Comparison of ENCODE assay signal across 25 mouse cellular contexts in genomic region chr6:40390975-40391374, GRCm38 (mm10). TPM values are rescaled to one million over a fixed set of nuclear protein-coding genes. Genes with fewer than 3 reads are reported as not detected.
DNase-seq lines count a peak whose midpoint lies in the region; ATAC-seq and TF ChIP-seq lines count a peak whose summit lies in the region.
"Had no signal": no experiment of that assay in that cellular context is flagged by ENCODE, and none has a peak within 500 bp of the region (broad histone marks: within the 10 kb centered on the region; RNA-seq: fewer than 3 reads in every experiment).

No protein-coding gene starts in this region.

- peak; percentile 23 to 52 for DNase-seq in cerebellum, adult 2 months
- DNase-seq in cerebellum, adult 9-10 months: no peak
- DNase-seq in heart, postnatal 0 days (ENCODE audit: low spot score): no peak
- DNase-seq in heart, postnatal 36 days: no peak
- peak; percentile 37 for DNase-seq in midbrain, embryonic 14.5 days
- no peak for DNase-seq in yolk sac, embryonic 10.5 days (ENCODE audit: low spot score)
- DNase-seq: adrenal gland, postnatal 25 days; gastrocnemius, postnatal 36 days; heart, postnatal 14 days; kidney, adult 11 months; kidney, postnatal 10 days; liver, postnatal 0 days; right cerebral cortex, postnatal 4 days had no signal

- H3K4me3 ChIP-seq in cerebellum, adult 2 months (replicated peaks; ENCODE audit: insufficient read depth, low read depth, low read length): no peak overlapping the region
- H3K4me3 ChIP-seq in heart, postnatal 0 days (ENCODE audit: low read depth, low read length): no peak overlapping the region
- no peak overlapping the region for H3K4me3 ChIP-seq in midbrain, embryonic 14.5 days (replicated peaks; ENCODE audit: low read depth, low read length)
- no peak overlapping the region for H3K4me3 ChIP-seq in midbrain, embryonic 16.5 days (ENCODE audit: low read depth, low read length)
- H3K4me3 ChIP-seq: embryonic facial prominence, embryonic 12.5 days; erythroblast, embryonic 14.5 days; forebrain, embryonic 13.5 days; hindbrain, embryonic 15.5 days; limb, embryonic 10.5 days; megakaryocyte, embryonic 14.5 days had no signal

- no peak for ATAC-seq in heart, postnatal 0 days (ENCODE audit: insufficient read depth, low read depth)
- ATAC-seq in midbrain, embryonic 14.5 days (ENCODE audit: low FRiP score, low TSS enrichment): no peak
- ATAC-seq in midbrain, embryonic 16.5 days: no peak
- ATAC-seq: forebrain, embryonic 13.5 days; liver, postnatal 0 days had no signal

- no peaks in the 10 kb centered on the region for H3K4me1 ChIP-seq in cerebellum, adult 2 months (ENCODE audit: control insufficient read depth, insufficient read depth, low read length)
- no peaks in the 10 kb centered on the region for H3K4me1 ChIP-seq in heart, postnatal 0 days (ENCODE audit: control insufficient read depth, insufficient read depth)
- H3K4me1 ChIP-seq in midbrain, embryonic 14.5 days (ENCODE audit: control insufficient read depth, insufficient read depth, low read length): no peaks in the 10 kb centered on the region
- H3K4me1 ChIP-seq in midbrain, embryonic 16.5 days (ENCODE audit: control insufficient read depth, insufficient read depth, low read length): peaks cover 2% of the 10 kb centered on the region; the same call in 1 of the 2 replicates
- H3K4me1 ChIP-seq: embryonic facial prominence, embryonic 12.5 days; hindbrain, embryonic 15.5 days; limb, embryonic 10.5 days had no signal

- 81% methylated on average over 1 of the region's 1 CpGs for WGBS in cerebellum, adult 2 months
- 71% methylated on average over 1 of the region's 1 CpGs for WGBS in heart, postnatal 0 days
- 82% methylated on average over 1 of the region's 1 CpGs for WGBS in midbrain, embryonic 14.5 days
- 83% methylated on average over 1 of the region's 1 CpGs for WGBS in midbrain, embryonic 16.5 days

- no peaks in the 10 kb centered on the region for H3K9me3 ChIP-seq in heart, postnatal 0 days (replicated peaks; ENCODE audit: control insufficient read depth, low read length)
- no peaks in the 10 kb centered on the region for H3K9me3 ChIP-seq in midbrain, embryonic 14.5 days (ENCODE audit: control insufficient read depth, low read length)
- H3K9me3 ChIP-seq in midbrain, embryonic 16.5 days (replicated peaks; ENCODE audit: control insufficient read depth, low read length, poor library complexity, severe bottlenecking): no peaks in the 10 kb centered on the region
- H3K9me3 ChIP-seq: embryonic facial prominence, embryonic 12.5 days; forebrain, embryonic 13.5 days; G1E; hindbrain, embryonic 15.5 days; limb, embryonic 10.5 days; megakaryocyte, embryonic 14.5 days had no signal

- intact Hi-C loops in heart, postnatal 36 days (cut with DNase I): no loop called here

- TF ChIP-seq EP300 in heart, postnatal 0 days (IDR thresholded peaks at IDR 0.05; ENCODE audit: low read depth): no peak

- peak; percentile 9; the same call in 1 of the 2 replicates for TF ChIP-seq CTCF in cerebellum, adult 2 months (IDR thresholded peaks at IDR 0.05; ENCODE audit: borderline replicate concordance, insufficient read depth, low read depth, low read length)
- TF ChIP-seq CTCF in heart, postnatal 0 days (IDR thresholded peaks at IDR 0.05; ENCODE audit: low read depth): 0 out of 2 replicates have a peak, but pooled peaks have one; percentile 11

- H3K27ac ChIP-seq in cerebellum, adult 2 months (ENCODE audit: insufficient read depth, low read length): no peak overlapping the region
- H3K27ac ChIP-seq in heart, postnatal 0 days (ENCODE audit: low read depth): no peak overlapping the region
- H3K27ac ChIP-seq in midbrain, embryonic 14.5 days (replicated peaks; ENCODE audit: low read depth, low read length): no peak overlapping the region
- H3K27ac ChIP-seq in midbrain, embryonic 16.5 days (ENCODE audit: low read length): no peak overlapping the region
- H3K27ac ChIP-seq: embryonic facial prominence, embryonic 12.5 days; forebrain, embryonic 13.5 days; hindbrain, embryonic 15.5 days; limb, embryonic 10.5 days had no signal

- H3K27me3 ChIP-seq in cerebellum, adult 2 months (ENCODE audit: control insufficient read depth, insufficient read depth, low read length): no peaks in the 10 kb centered on the region
- H3K27me3 ChIP-seq in heart, postnatal 0 days (ENCODE audit: control insufficient read depth, insufficient read depth, low read length): no peaks in the 10 kb centered on the region
- no peaks in the 10 kb centered on the region for H3K27me3 ChIP-seq in midbrain, embryonic 14.5 days (ENCODE audit: control insufficient read depth, insufficient read depth, low read length)
- no peaks in the 10 kb centered on the region for H3K27me3 ChIP-seq in midbrain, embryonic 16.5 days (ENCODE audit: control insufficient read depth, insufficient read depth, low read depth, low read length)
- H3K27me3 ChIP-seq: embryonic facial prominence, embryonic 12.5 days; forebrain, embryonic 13.5 days; hindbrain, embryonic 15.5 days; megakaryocyte, embryonic 14.5 days had no signal

- TF ChIP-seq POLR2A in cerebellum, adult 2 months (IDR thresholded peaks at IDR 0.05; ENCODE audit: borderline replicate concordance, insufficient read depth, low read length): no peak

- H3K36me3 ChIP-seq in heart, postnatal 0 days (replicated peaks; ENCODE audit: control insufficient read depth, insufficient read depth, low read length): 0 out of 2 replicates have a peak, but pooled peaks cover 21% of the 10 kb centered on the region
- H3K36me3 ChIP-seq in midbrain, embryonic 14.5 days (ENCODE audit: control insufficient read depth, insufficient read depth, low read length): peaks cover 6% of the 10 kb centered on the region; the same call in 1 of the 2 replicates
- peaks cover 6% of the 10 kb centered on the region for H3K36me3 ChIP-seq in midbrain, embryonic 16.5 days (ENCODE audit: control insufficient read depth, insufficient read depth, low read length)

- no peak overlapping the region for H3K4me2 ChIP-seq in heart, postnatal 0 days (ENCODE audit: low read depth, low read length)
- no peak overlapping the region for H3K4me2 ChIP-seq in midbrain, embryonic 14.5 days (ENCODE audit: low read length)
- no peak overlapping the region for H3K4me2 ChIP-seq in midbrain, embryonic 16.5 days (ENCODE audit: low read length)
- H3K4me2 ChIP-seq: embryonic facial prominence, embryonic 12.5 days; forebrain, embryonic 13.5 days; heart, embryonic 11.5 days; hindbrain, embryonic 15.5 days had no signal

- no peak overlapping the region for H3K9ac ChIP-seq in heart, postnatal 0 days (replicated peaks; ENCODE audit: low read depth, low read length)
- H3K9ac ChIP-seq in midbrain, embryonic 14.5 days (replicated peaks; ENCODE audit: low read length): no peak overlapping the region
- no peak overlapping the region for H3K9ac ChIP-seq in midbrain, embryonic 16.5 days (ENCODE audit: low read depth, low read length)
- H3K9ac ChIP-seq: embryonic facial prominence, embryonic 12.5 days; forebrain, embryonic 13.5 days; hindbrain, embryonic 15.5 days; liver, postnatal 0 days had no signal

RNA-seq across cellular contexts. Expression of gene E330009J07Rik, which starts 45.0 kb away (rescaled TPM):
- 64.6 and 67.0 TPM in 2 replicates for polyA plus RNA-seq in cerebellum, adult 2 months (2012; rRNA removed)
- total RNA-seq in heart, postnatal 0 days (2014; rRNA removed; ENCODE audit: low replicate concordance): 2.3 and 13.7 TPM in 2 replicates
- polyA plus RNA-seq in heart, postnatal 0 days (2015; fragmentation: Nextera tagmentation; extraction: Ambion mirVana): 1.1 and 1.6 TPM in 2 replicates
- 1 to 10 TPM; 3.6 to 4.1 TPM for total RNA-seq in heart, postnatal 36 days (2021)
- polyA plus RNA-seq in midbrain, embryonic 14.5 days (2014; fragmentation: Nextera tagmentation; extraction: Ambion mirVana): 13.7 and 14.7 TPM in 2 replicates
- 12.9 and 13.8 TPM in 2 replicates for polyA plus RNA-seq in midbrain, embryonic 16.5 days (2015; fragmentation: Nextera tagmentation; extraction: Ambion mirVana)
- polyA plus RNA-seq: erythroblast, embryonic 14.5 days had no signal

RNA-seq across cellular contexts. Expression of gene Wee2, which starts 47.9 kb away (rescaled TPM):
- 0.28 and 0.41 TPM in 2 replicates for polyA plus RNA-seq in cerebellum, adult 2 months (2012; rRNA removed)
- not detected in 2 replicates for total RNA-seq in heart, postnatal 0 days (2014; rRNA removed; ENCODE audit: low replicate concordance)
- not detected in 2 replicates for polyA plus RNA-seq in heart, postnatal 0 days (2015; fragmentation: Nextera tagmentation; extraction: Ambion mirVana)
- not detected for total RNA-seq in heart, postnatal 36 days (2021)
- 0.09 and 0.14 TPM in 2 replicates for polyA plus RNA-seq in midbrain, embryonic 14.5 days (2014; fragmentation: Nextera tagmentation; extraction: Ambion mirVana)
- polyA plus RNA-seq in midbrain, embryonic 16.5 days (2015; fragmentation: Nextera tagmentation; extraction: Ambion mirVana): 0.10 and 0.21 TPM in 2 replicates
- total RNA-seq: adrenal gland, postnatal 25 days; gastrocnemius, postnatal 36 days; heart, postnatal 14 days; layer of hippocampus, adult 18-20 months; liver, adult 2 months had no signal
- polyA plus RNA-seq: embryonic facial prominence, embryonic 12.5 days; erythroblast, embryonic 14.5 days; G1E; heart, embryonic 11.5 days; liver, adult 2 months; liver, postnatal 0 days; stomach, embryonic 16.5 days had no signal

Comparison
In these comparisons a context has a peak if more than half of its experiments do, and no peak if none do; other contexts are left out.
1. DNase-seq: peak in cerebellum, adult 2 months (2 of 2) and midbrain, embryonic 14.5 days (single experiment); none in cerebellum, adult 9-10 months (single experiment), heart, postnatal 0 days (single experiment), heart, postnatal 36 days (0 of 2) and yolk sac, embryonic 10.5 days (single experiment).